Mouse (Mus musculus) cortical plate, adult 2 months (tissue): ENCODE data around the gene Wtap.
"Not testable (repeated sequence)": the region's sequence is repeated elsewhere in the genome, so short reads cannot be mapped to it uniquely, and the experiment has no call there.

Source experiments
- CTCF ChIP-seq: fragments of 200-500 bp; IDR thresholded peaks from 2 replicates; pipeline ENCODE4 v1.5.1; 2011; ENCODE audit warnings: mild to moderate bottlenecking, control low read depth, low read length; ENCODE audit not compliant: insufficient read depth; ENCODE audit errors: extremely low read depth
- POLR2A ChIP-seq: fragments of 200-500 bp; IDR thresholded peaks from 2 replicates; pipeline ENCODE4 v1.6.1; 2011; ENCODE audit warnings: mild to moderate bottlenecking, low read length, control low read depth; ENCODE audit not compliant: insufficient read depth; ENCODE audit errors: extremely low read depth

- TF ChIP-seq CTCF, POLR2A: not testable (repeated sequence)
Observed at GRCm38 (mm10) chr17:13036627-13037192, 42.7 kb upstream of the Wtap start.
